Mouse (Mus musculus): ENCODE measurements around the gene Hnrnpa0. TPM values are rescaled to one million over a fixed set of nuclear protein-coding genes. Genes with fewer than 3 reads are reported as not detected.

Gene Hnrnpa0
- polyA plus RNA-seq, 1 experiment from 2014 or later = 52.6 TPM

DNA sequence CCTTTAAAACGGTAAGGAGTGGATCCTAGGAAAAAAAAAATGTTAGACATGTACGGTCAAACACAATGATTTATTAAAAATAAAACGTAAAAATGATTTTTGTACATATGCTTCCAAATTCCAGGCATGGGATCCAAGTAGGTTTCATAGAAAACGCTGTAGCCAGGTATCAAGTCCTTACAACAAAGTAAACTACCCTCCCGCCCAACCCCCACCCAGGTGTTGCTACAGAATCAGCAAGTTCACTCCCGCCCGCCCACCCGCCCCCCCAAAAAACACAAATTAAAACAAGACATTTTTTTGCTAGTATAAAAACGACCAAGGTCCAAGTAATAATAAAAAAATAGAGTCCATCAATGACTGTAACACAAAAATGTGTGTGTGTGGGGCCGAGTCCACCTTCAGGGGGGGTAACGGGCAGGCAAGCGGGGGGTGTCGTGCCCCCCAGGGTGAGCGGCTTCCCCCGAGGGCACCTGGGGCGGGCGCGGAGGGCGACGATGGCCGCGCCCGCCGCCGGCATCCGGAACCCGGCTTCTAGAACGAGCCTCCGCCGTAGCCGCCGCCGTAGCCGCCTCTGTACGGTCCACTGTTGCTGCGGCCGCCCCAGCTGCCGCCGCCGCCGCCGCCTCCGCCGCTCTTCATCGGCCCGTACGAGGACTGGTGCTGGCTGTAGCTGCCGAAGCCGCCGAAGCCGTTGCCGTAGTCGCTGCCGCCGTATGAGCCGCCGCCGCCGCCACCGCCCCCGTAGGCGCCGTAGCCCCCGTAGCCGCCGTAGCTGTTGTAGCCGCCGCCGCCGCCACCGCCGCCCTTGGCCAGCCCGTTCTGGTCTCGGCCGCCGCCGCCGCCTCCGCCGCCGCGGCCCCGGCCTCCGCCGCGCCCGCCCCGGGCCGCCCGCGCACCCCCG is 1.2 kb downstream of the Hnrnpa0 start:
- DNase-seq (ENCODE audit: low spot score) = peak; percentile 48

DNA sequence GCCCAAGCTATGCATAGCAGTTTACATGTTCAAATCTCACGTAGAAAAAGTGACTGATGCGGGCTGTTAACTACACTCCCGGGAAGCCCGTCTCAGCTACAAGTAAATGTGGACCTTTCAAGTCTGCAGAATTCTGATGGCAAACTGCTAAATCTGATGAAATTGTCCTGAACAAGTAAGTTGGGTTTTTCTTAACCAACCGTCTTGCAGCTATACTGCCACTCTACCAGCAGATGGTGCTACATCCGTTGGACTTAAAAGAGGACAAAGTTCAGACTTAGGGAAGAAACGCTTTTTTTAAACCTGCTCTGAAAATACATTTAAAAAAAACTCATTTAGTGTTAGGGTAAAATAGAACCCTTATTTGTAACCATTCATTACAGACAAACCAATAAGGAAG is 2.2 kb downstream of the Hnrnpa0 start:
- DNase-seq (ENCODE audit: low spot score) = peak; percentile 83

GRCm38 (mm10) chr13:58124989-58125388 is 3.4 kb downstream of the Hnrnpa0 start:
- no peak for DNase-seq (ENCODE audit: low spot score)

DNA sequence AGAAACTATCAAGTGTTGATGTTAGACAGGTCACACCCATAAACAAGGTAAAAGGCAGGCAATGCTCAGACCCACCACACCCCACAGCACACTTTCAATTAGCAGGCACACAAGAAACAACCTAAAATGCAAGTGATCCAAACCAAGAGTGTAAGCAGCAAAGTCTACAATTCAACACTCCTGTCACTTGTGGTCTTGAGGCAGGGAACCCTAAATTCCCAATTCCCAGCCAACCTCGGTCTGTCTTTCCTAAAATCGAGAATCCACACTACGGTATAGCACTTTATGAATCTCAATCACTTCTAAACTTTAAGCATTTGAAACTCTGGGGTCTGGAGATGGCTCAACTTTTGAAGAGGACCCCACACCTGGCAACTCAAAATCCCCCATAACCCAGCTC is 4.1 kb downstream of the Hnrnpa0 start:
- no peak for DNase-seq (ENCODE audit: low spot score)

GRCm38 (mm10) chr13:58123381-58123780 is 5.0 kb downstream of the Hnrnpa0 start:
- no peak for DNase-seq (ENCODE audit: low spot score)

DNA sequence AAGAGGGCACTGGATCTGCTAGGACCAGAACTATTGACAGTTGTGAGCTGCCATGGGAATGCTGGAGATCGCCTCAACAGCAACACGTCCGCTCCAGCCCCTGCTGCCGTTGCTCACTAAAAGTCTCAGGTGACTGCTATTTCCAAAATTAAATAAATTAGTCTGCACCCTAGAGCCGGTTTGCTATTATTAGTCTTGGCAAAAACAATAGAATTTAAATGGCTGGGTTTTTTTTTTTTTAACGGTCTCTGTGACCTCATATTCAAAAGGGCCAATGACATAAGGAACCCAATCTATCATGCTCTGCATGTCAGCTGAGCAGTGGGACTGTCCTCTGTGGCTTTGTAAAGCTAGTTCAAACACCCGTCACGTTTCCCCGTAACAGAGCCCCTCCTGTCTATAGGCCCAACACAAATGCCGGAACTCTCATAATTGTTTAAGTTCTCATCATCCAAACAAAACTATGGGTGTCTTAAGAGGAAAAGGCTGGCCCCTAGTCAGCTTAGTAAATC is 5.5 kb downstream of the Hnrnpa0 start:
- no peak for DNase-seq (ENCODE audit: low spot score)

GRCm38 (mm10) chr13:58117318-58118017 is 10.9 kb downstream of the Hnrnpa0 start:
- peak; percentile 68 for DNase-seq (ENCODE audit: low spot score)

DNA sequence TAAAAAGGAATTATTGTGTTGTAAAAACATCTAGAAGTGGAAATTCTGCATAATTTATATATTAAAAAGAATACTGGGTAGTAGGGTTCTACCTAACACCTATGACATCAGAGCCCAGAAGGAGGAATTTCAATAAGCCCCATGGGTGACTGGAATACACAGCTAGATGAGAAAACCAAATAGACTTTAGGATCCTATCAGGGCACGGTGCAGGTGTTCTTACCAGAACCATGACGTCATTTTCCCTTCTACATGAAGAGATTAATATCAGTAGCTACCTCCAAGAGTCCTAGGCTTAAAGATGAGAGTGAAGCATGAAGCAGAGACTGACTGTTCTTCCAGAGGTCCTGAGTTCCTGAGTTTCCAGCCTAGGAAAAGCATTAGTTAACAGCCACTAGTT is 11.6 kb downstream of the Hnrnpa0 start:
- DNase-seq (ENCODE audit: low spot score) = no peak

DNA sequence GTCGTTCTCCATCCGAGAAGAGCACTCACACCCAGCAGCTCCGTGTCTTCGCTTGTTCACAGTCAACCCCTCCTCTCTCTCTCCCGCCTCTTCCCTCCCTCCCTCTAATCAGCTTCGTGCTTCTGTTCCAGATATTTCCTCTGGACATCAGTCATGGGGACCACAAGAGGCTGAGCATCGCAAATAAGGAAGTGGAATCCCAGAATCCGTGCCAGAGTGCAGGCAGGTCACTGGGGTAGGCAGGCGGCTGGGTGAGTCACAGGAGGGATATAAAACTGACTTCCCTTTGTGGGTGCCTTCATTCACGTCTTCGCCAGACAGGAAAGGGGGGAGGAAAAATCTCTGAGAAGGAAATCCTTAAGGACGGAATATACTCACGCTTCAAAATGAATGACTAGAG is 13.1 kb downstream of the Hnrnpa0 start:
- no peak for DNase-seq (ENCODE audit: low spot score)

GRCm38 (mm10) chr13:58113061-58113900 is 15.1 kb downstream of the Hnrnpa0 start, which contains the start of gene Klhl3:
Gene Klhl3 (minus strand): TSS chr13:58113592.
- peak; percentile 88 for DNase-seq (ENCODE audit: low spot score)

DNA sequence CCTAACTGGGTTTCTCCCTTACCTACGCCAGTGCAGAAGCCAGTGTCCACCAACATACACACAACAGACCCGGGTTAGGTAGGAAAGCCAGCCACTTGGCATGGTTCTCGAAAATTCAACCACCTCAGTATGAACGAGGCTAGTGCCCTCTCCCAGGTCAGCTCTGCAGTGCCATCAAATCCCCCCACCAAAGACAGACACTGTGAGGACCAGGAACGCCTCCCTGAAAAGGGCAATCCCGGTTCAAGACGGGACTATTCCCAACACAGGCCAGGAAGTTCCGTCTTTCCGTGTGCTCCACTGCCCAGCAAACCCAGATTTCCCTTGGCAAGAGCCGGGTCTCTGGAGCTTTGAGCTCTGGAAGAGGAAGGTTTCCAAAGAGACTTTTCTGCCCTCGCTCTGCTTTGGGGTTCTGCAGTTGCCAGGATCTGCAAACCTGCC is 15.7 kb downstream of the Hnrnpa0 start:
- DNase-seq (ENCODE audit: low spot score) = no peak

DNA sequence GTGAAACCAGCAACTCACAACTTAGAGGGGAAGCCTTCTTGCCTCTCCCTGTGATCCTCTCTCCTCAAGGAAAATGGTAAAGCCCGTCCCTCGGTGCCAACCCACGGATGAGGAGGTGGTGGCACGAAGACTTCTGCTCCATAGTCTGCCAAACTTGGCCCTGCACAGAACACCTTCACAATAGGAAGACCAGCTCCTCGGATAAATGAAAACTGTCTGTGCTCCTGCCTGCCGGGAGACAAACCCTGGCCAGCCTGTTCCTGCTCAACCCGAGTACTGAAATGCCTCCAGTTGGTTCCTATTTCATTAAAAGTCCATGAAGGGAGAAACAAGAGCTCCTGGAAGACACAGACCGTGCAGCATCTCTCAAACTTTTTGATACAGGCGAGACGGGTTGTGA is 16.2 kb downstream of the Hnrnpa0 start:
- no peak for DNase-seq (ENCODE audit: low spot score)

DNA sequence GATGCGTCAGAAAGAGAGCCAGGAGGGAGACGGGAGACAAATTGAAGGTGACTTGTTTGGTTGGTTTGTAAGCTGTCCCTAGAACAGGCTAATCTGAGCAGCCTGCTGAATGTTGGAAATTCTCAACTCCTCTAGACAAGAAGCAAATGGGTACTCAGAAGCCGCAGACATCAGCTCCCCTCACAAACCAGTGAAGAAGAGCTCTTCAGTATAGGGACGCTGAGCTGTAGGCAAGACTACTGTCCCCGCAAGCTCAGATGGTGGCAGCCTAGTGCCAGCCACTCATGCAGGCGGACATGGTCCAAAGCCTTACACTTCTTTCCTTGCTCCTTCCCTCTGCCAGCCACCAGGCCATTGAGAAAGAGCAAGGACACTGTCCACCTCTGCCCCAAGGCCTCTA is 17.1 kb downstream of the Hnrnpa0 start:
- no peak for DNase-seq (ENCODE audit: low spot score)

DNA sequence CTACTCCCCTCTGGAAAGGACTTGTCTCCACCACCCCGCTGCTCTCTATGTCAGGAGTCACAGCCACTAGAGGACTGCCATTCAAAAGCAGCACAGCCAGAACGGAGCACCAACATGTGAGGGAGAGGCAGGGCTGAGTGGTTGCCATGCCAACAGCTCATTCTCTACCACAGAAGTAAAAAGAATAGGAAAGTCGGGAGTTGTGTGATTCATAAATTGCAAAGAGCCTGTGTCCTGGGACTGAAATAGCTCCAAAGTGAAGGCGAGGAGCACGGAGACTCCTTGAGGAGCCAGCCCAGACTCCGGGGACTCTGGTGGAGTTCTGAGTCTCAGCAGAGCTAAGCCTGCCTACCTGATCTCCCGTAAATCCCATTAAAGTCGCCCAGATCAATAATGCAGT is 37.7 kb downstream of the Hnrnpa0 start:
- DNase-seq (ENCODE audit: low spot score) = no peak

DNA sequence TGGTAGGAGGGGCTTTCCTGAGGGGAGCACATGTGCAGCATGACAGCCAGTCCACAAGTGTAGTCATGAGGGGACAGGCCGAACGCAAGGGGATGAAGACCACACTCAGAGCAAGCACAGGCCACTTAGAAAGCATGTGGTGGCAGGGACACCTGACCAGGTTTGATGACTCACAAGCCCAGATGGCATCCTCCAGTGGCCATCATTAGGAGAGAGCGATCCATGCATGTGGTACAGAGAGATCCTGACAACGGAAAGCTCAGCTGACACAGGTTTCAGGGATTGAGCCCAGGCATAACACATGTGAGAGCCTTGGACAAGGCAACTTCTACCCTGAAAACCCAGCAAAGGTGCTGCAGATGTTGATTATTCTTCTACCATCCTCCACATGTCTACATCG is 44.0 kb downstream of the Hnrnpa0 start:
- no peak for DNase-seq (ENCODE audit: low spot score)

GRCm38 (mm10) chr13:58083521-58083920 is 44.8 kb downstream of the Hnrnpa0 start:
- DNase-seq (ENCODE audit: low spot score) = no peak

DNA sequence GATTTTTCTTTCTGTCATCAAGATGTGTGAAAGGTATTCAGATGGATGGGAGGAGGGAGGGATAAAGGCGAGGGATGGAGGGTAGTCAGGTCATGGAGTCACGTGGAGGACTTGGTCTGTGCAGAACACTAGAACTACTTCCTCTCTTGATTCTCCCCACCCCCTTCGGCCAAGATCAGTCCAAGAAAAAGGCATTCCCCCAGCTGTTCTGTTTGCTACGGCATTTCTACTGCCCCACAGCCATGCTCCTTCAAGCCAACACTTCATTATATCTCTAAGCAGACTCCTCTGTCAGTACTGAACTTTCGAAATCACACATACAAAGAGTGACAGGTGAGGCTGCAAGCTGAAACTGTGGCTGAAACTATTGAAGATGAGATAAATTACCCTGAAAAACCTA is 45.3 kb downstream of the Hnrnpa0 start:
- DNase-seq (ENCODE audit: low spot score) = no peak

DNA sequence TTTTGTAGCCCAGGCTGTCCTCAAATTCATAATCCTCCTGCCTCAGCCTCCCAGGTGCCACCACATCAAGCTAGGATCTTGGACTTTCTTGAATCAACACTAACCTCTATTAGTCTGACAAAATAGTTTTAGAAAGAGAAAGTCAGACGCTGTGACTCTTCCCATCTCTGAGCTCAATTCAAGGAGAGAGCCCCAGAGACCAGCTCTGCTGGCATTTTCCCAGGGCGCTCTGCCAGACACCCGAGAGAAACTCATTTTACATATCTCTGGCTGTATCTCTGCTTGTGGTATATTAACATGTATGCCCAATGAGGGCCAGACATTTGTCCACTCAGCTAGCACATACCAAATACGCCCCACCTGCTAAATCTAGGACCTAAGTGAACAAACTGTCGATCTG is 50.0 kb downstream of the Hnrnpa0 start:
- DNase-seq (ENCODE audit: low spot score) = no peak

Data from thymus, postnatal 0 days (tissue).